Mouse (Mus musculus) cortical plate, adult 2 months (tissue): ENCODE data around the gene Evc2.

Experiments used
- CTCF ChIP-seq: fragments of 200-500 bp; IDR thresholded peaks from 2 replicates; pipeline ENCODE4 v1.5.1; 2011; ENCODE audit warnings: mild to moderate bottlenecking, control low read depth, low read length; ENCODE audit not compliant: insufficient read depth; ENCODE audit errors: extremely low read depth
- POLR2A ChIP-seq: fragments of 200-500 bp; IDR thresholded peaks from 2 replicates; pipeline ENCODE4 v1.6.1; 2011; ENCODE audit warnings: mild to moderate bottlenecking, low read length, control low read depth; ENCODE audit not compliant: insufficient read depth; ENCODE audit errors: extremely low read depth

DNA sequence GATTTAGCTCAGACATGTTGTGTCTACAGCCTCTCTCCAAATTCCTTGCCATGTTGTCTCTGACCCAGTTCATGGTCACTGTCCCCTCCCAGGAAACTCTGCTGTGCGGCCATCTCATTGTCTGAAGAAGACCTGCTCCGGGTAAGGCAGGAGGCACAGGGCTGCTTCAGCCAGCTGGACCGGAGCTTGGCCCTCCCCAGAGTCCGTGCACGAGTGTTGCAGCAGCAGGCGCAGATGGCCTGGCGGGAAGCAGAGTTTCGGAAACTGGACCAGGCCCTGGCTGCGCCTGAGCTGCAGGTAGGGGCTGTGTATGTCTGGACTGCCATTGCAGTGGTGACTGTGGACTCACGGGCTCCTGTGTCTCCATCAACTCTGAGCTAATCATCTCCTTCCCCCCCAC is 53.6 kb downstream of the Evc2 start:
- no peak for TF ChIP-seq CTCF
- TF ChIP-seq POLR2A, result no peak
